13 mouse cellular contexts compared by ENCODE assay signal in the genomic region with DNA sequence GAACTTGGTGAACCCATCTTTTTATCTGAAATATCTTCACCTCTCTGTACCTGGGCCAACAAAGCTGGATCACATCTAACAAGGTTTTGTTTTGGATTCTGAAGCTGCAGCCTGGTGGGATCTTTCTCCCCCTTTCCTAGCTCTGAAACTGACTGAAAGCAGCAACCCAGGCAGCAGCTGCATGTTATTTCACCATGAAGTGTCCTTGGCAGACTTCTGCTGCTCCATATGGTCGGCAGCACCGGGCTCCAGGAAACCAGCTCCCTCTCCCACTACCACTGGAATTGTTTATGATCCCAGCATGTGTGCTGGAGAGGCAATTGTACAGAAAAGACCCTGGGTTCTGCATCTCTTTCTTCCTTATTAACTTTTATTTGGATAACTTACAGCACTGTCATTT.
DNase-seq lines count a peak whose midpoint lies in the region; ATAC-seq and TF ChIP-seq lines count a peak whose summit lies in the region.
"Had no signal": no experiment of that assay in that cellular context is flagged by ENCODE, and none has a peak within 500 bp of the region (broad histone marks: within the 10 kb centered on the region; RNA-seq: fewer than 3 reads in every experiment).

No protein-coding gene starts in this region.

- no peak overlapping the region for H3K4me2 ChIP-seq in intestine, embryonic 14.5 days (ENCODE audit: low read length)
- no peak overlapping the region for H3K4me2 ChIP-seq in intestine, postnatal 0 days (replicated peaks; ENCODE audit: low read depth)
- no peak overlapping the region for H3K4me2 ChIP-seq in midbrain, embryonic 11.5 days
- no peak overlapping the region for H3K4me2 ChIP-seq in midbrain, embryonic 15.5 days
- H3K4me2 ChIP-seq in stomach, embryonic 16.5 days (ENCODE audit: low read depth, low read length) = no peak overlapping the region
- H3K4me2 ChIP-seq: neural tube, embryonic 12.5 days had no signal

- no peaks in the 10 kb centered on the region for H3K36me3 ChIP-seq in intestine, embryonic 14.5 days (ENCODE audit: control insufficient read depth, insufficient read depth, low read length)
- no peaks in the 10 kb centered on the region for H3K36me3 ChIP-seq in intestine, postnatal 0 days (ENCODE audit: control insufficient read depth, insufficient read depth)
- H3K36me3 ChIP-seq in midbrain, embryonic 11.5 days (ENCODE audit: control insufficient read depth, insufficient read depth, low read length) = no peaks in the 10 kb centered on the region
- H3K36me3 ChIP-seq in midbrain, embryonic 15.5 days (replicated peaks) = no peaks in the 10 kb centered on the region
- H3K36me3 ChIP-seq in stomach, embryonic 16.5 days (ENCODE audit: control insufficient read depth, insufficient read depth, low read length) = no peaks in the 10 kb centered on the region
- H3K36me3 ChIP-seq: neural tube, embryonic 12.5 days had no signal

- no peak for TF ChIP-seq CTCF in intestine, postnatal 0 days (IDR thresholded peaks at IDR 0.05; ENCODE audit: low read depth)

- H3K4me1 ChIP-seq in intestine, embryonic 14.5 days (replicated peaks; ENCODE audit: control insufficient read depth, insufficient read depth, low read length) = peaks cover 3% of the 10 kb centered on the region
- H3K4me1 ChIP-seq in intestine, postnatal 0 days (replicated peaks; ENCODE audit: control insufficient read depth, insufficient read depth, low read length) = no peaks in the 10 kb centered on the region
- no peaks in the 10 kb centered on the region for H3K4me1 ChIP-seq in midbrain, embryonic 11.5 days (ENCODE audit: control insufficient read depth, insufficient read depth, low read length)
- no peaks in the 10 kb centered on the region for H3K4me1 ChIP-seq in midbrain, embryonic 15.5 days
- peaks cover 10% of the 10 kb centered on the region; the same call in 1 of the 2 replicates for H3K4me1 ChIP-seq in stomach, embryonic 16.5 days (ENCODE audit: control insufficient read depth, insufficient read depth, low read length)
- H3K4me1 ChIP-seq: megakaryocyte, embryonic 14.5 days; neural tube, embryonic 12.5 days had no signal

- no peak overlapping the region for H3K9ac ChIP-seq in intestine, embryonic 14.5 days (ENCODE audit: low read length)
- H3K9ac ChIP-seq in intestine, postnatal 0 days (ENCODE audit: low read depth, low read length) = no peak overlapping the region
- no peak overlapping the region for H3K9ac ChIP-seq in midbrain, embryonic 11.5 days (ENCODE audit: low read length)
- no peak overlapping the region for H3K9ac ChIP-seq in midbrain, embryonic 15.5 days
- no peak overlapping the region for H3K9ac ChIP-seq in stomach, embryonic 16.5 days (ENCODE audit: low read length)
- H3K9ac ChIP-seq: neural tube, embryonic 12.5 days had no signal

- peak; percentile 51 to 68 for DNase-seq in cerebellum, postnatal 10 days
- no peak for DNase-seq in cerebellum, adult 9-11 months
- peak; percentile 70 for DNase-seq in intestine, embryonic 14.5 days (ENCODE audit: low spot score)
- DNase-seq in midbrain, embryonic 11.5 days (ENCODE audit: low spot score, missing footprints) = peak; percentile 26
- no peak for DNase-seq in gastrocnemius, adult 8-10 months (ENCODE audit: low spot score in 2 of 2)
- DNase-seq: gastrocnemius, adult 2 months; heart, postnatal 36 days; kidney, postnatal 36 days had no signal

- 19% methylated on average over 2 of the region's 2 CpGs for WGBS in intestine, embryonic 14.5 days
- WGBS in intestine, postnatal 0 days = 61% methylated on average over 2 of the region's 2 CpGs
- WGBS in midbrain, embryonic 11.5 days = 49% methylated on average over 2 of the region's 2 CpGs
- WGBS in midbrain, embryonic 15.5 days = 65% methylated on average over 2 of the region's 2 CpGs
- WGBS in stomach, embryonic 16.5 days = 33% methylated on average over 2 of the region's 2 CpGs

- peak overlapping the region; percentile 34 for H3K27ac ChIP-seq in intestine, embryonic 14.5 days (ENCODE audit: low read depth)
- no peak overlapping the region for H3K27ac ChIP-seq in intestine, postnatal 0 days (ENCODE audit: low read depth, low read length)
- H3K27ac ChIP-seq in midbrain, embryonic 11.5 days (ENCODE audit: low read depth, low read length) = no peak overlapping the region
- no peak overlapping the region for H3K27ac ChIP-seq in midbrain, embryonic 15.5 days
- peak overlapping the region; percentile 82 for H3K27ac ChIP-seq in stomach, embryonic 16.5 days (ENCODE audit: low read length)
- H3K27ac ChIP-seq: gastrocnemius, adult 2 months; neural tube, embryonic 12.5 days had no signal

- no peaks in the 10 kb centered on the region for H3K27me3 ChIP-seq in intestine, embryonic 14.5 days (replicated peaks; ENCODE audit: control insufficient read depth, insufficient read depth, low read length)
- no peaks in the 10 kb centered on the region for H3K27me3 ChIP-seq in intestine, postnatal 0 days (replicated peaks; ENCODE audit: control insufficient read depth, insufficient read depth, low read length)
- H3K27me3 ChIP-seq in midbrain, embryonic 11.5 days (ENCODE audit: control insufficient read depth, insufficient read depth, low read length) = no peaks in the 10 kb centered on the region
- H3K27me3 ChIP-seq in midbrain, embryonic 15.5 days (replicated peaks) = no peaks in the 10 kb centered on the region
- H3K27me3 ChIP-seq in stomach, embryonic 16.5 days (ENCODE audit: control insufficient read depth, insufficient read depth, low read length) = no peaks in the 10 kb centered on the region
- H3K27me3 ChIP-seq: neural tube, embryonic 12.5 days had no signal

- no peak overlapping the region for H3K4me3 ChIP-seq in intestine, embryonic 14.5 days (ENCODE audit: low read depth, low read length)
- no peak overlapping the region for H3K4me3 ChIP-seq in intestine, postnatal 0 days (ENCODE audit: low read depth, low read length)
- no peak overlapping the region for H3K4me3 ChIP-seq in midbrain, embryonic 11.5 days (ENCODE audit: low read depth, low read length)
- no peak overlapping the region for H3K4me3 ChIP-seq in midbrain, embryonic 15.5 days
- H3K4me3 ChIP-seq in stomach, embryonic 16.5 days (replicated peaks; ENCODE audit: low read length) = no peak overlapping the region
- H3K4me3 ChIP-seq: gastrocnemius, adult 2 months; megakaryocyte, embryonic 14.5 days; neural tube, embryonic 12.5 days had no signal

- no peaks in the 10 kb centered on the region for H3K9me3 ChIP-seq in intestine, embryonic 14.5 days (ENCODE audit: control insufficient read depth, low read length)
- H3K9me3 ChIP-seq in intestine, postnatal 0 days (ENCODE audit: control insufficient read depth) = no peaks in the 10 kb centered on the region
- H3K9me3 ChIP-seq in midbrain, embryonic 11.5 days (ENCODE audit: control insufficient read depth, low read length) = no peaks in the 10 kb centered on the region
- no peaks in the 10 kb centered on the region for H3K9me3 ChIP-seq in midbrain, embryonic 15.5 days
- no peaks in the 10 kb centered on the region for H3K9me3 ChIP-seq in stomach, embryonic 16.5 days (replicated peaks; ENCODE audit: control insufficient read depth, low read length)
- H3K9me3 ChIP-seq: neural tube, embryonic 12.5 days had no signal

- ATAC-seq in intestine, embryonic 14.5 days (replicated peaks; ENCODE audit: low FRiP score, low TSS enrichment, low read depth) = no peak
- no peak for ATAC-seq in intestine, postnatal 0 days
- no peak for ATAC-seq in midbrain, embryonic 11.5 days (ENCODE audit: low FRiP score)
- ATAC-seq in midbrain, embryonic 15.5 days (replicated peaks) = no peak
- ATAC-seq in stomach, embryonic 16.5 days (ENCODE audit: insufficient read depth, low FRiP score) = no peak; the same call in 1 of the 2 replicates

Comparison
In these comparisons a context has a peak if more than half of its experiments do, and no peak if none do; other contexts are left out.
1. DNase-seq: peak in cerebellum, postnatal 10 days (2 of 2), intestine, embryonic 14.5 days (single experiment) and midbrain, embryonic 11.5 days (single experiment); none in cerebellum, adult 9-11 months (single experiment) and gastrocnemius, adult 8-10 months (0 of 2).
2. H3K27ac ChIP-seq: peak in intestine, embryonic 14.5 days (single experiment) and stomach, embryonic 16.5 days (single experiment); none in intestine, postnatal 0 days (single experiment), midbrain, embryonic 11.5 days (single experiment) and midbrain, embryonic 15.5 days (single experiment).